Mouse (Mus musculus) liver, postnatal 0 days (tissue): ENCODE data around the gene Tex48.

Source experiments
- CTCF ChIP-seq: sonication (generic); IDR thresholded peaks from 2 replicates; pipeline ENCODE4 v1.5.1; 2016; ENCODE audit warnings: antibody characterized with exemption, low read depth
- EP300 ChIP-seq: IDR thresholded peaks from 2 replicates; pipeline ENCODE4 v1.6.1; 2016; ENCODE audit warnings: antibody characterized with exemption, low read depth, mild to moderate bottlenecking

- TF ChIP-seq EP300 = no peak
- TF ChIP-seq CTCF = no peak
Measured at GRCm38 (mm10) chr4:63590538-63590937, 31.7 kb downstream of the Tex48 start.
